Mouse (Mus musculus) G1E (cell line): ENCODE measurements around the gene Fen1. TPM values are rescaled to one million over a fixed set of nuclear protein-coding genes. Genes with fewer than 3 reads are reported as not detected.
"Not testable (repeated sequence)": the region's sequence is repeated elsewhere in the genome, so short reads cannot be mapped to it uniquely, and the experiment has no call there.

Source experiments
- ATAC-seq: 2 replicates; pipeline ENCODE4 v1.8.0; 2016; ENCODE audit warnings: mild to moderate bottlenecking; ENCODE audit not compliant: insufficient number of reproducible peaks, poor library complexity, low FRiP score, severe bottlenecking; ENCODE audit errors: extremely low read depth
- DNase-seq: peaks from one replicate; pipeline ENCODE4 v3.0.0; 2012; ENCODE audit warnings: low spot score
- H3K27me3 ChIP-seq: 2 replicates; pipeline ENCODE4 v1.6.1; 2012; ENCODE audit warnings: mild to moderate bottlenecking, low read length, inconsistent platforms; ENCODE audit not compliant: insufficient read depth
- H3K36me3 ChIP-seq: replicated peaks from 2 replicates; pipeline ENCODE3; 2012; ENCODE audit warnings: mild to moderate bottlenecking, inconsistent platforms
- H3K4me1 ChIP-seq: 2 replicates; pipeline ENCODE4 v1.6.1; 2012; ENCODE audit warnings: low read depth, low read length, inconsistent platforms, mixed read lengths; ENCODE audit not compliant: insufficient read depth
- H3K4me3 ChIP-seq: 2 replicates; pipeline ENCODE4 v1.5.1; 2012; ENCODE audit warnings: low read depth, mild to moderate bottlenecking, inconsistent platforms, low read length, moderate library complexity, mixed read lengths
- H3K9me3 ChIP-seq: replicated peaks from 2 replicates; pipeline ENCODE4 v1.6.1; 2012; ENCODE audit warnings: inconsistent platforms
- CTCF ChIP-seq: IDR thresholded peaks from 2 replicates; pipeline ENCODE4 v1.5.1; 2012; ENCODE audit warnings: low read depth, low read length, inconsistent platforms, mixed read lengths
- GATA1 ChIP-seq: IDR thresholded peaks from 2 replicates; pipeline ENCODE4 v1.6.1; 2012; ENCODE audit warnings: borderline replicate concordance, low read length, inconsistent platforms, mixed read lengths
- GATA2 ChIP-seq: IDR thresholded peaks from 2 replicates; pipeline ENCODE4 v1.6.1; 2012; ENCODE audit warnings: low read depth, low read length, inconsistent platforms, borderline replicate concordance
- POLR2AphosphoS5 ChIP-seq: IDR thresholded peaks from 2 replicates; pipeline ENCODE4 v1.6.1; 2012; ENCODE audit warnings: low read depth, low read length, inconsistent platforms; ENCODE audit not compliant: insufficient replicate concordance
- TAL1 ChIP-seq: conservative IDR thresholded peaks from 2 replicates; pipeline ENCODE4 v1.6.1; 2012; ENCODE audit warnings: low read depth, low read length, inconsistent platforms, mixed read lengths
- polyA plus RNA-seq: library from polyadenylated mRNA; stranded (reverse); fragments of >175 nt; gene quantifications from 2 replicates; pipeline ENCODE4 v1.2.3, GENCODE M21; 2012
- total RNA-seq, 2 experiments: library from RNA; stranded (forward) in 1 of 2; stranded (reverse) in 1 of 2; fragments of 200-1000 nt in 1 of 2; fragments of >200 nt in 1 of 2; fragmentation: Nextera tagmentation in 1 of 2; gene quantifications; 2 replicates each; pipeline ENCODE4 v1.2.3; 2014 to 2017

The Fen1 gene
- total and polyA plus RNA-seq, 3 experiments: 23.1 to 167 (median 86.3) TPM

DNA sequence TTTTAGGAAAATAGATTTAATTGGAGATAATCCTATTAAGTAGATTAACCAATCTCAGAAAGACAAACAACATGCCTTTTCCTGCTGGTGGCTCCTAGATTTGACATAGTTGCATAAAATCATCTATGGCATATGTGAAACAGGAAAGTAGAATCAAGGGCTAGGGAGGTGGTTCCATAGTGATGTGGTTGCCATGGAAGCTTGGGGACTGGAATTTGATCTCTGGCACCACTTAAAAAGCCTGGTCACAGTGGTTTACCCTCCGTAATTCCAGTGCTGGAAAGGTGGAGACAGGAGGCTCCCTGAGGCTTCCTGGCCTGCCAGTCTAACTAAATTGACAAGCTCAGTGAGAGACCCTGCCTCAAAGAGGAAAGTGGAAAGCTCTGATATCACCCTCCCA lies 33.5 kb downstream of the Fen1 start:
- peaks cover 67% of the 10 kb centered on the region for H3K4me1 ChIP-seq
- TF ChIP-seq GATA2 (no peak), POLR2AphosphoS5 (no peak), TAL1 (no peak), CTCF (no peak), GATA1 (no peak)
- no peaks in the 10 kb centered on the region for H3K27me3 ChIP-seq
- no peak overlapping the region for H3K4me3 ChIP-seq
- no peaks in the 10 kb centered on the region for H3K36me3 ChIP-seq
- ATAC-seq: no peak
- no peak for DNase-seq
- no peaks in the 10 kb centered on the region for H3K9me3 ChIP-seq

- H3K9me3 ChIP-seq, ATAC-seq, H3K36me3 ChIP-seq, H3K27me3 ChIP-seq, H3K4me3 ChIP-seq, DNase-seq: not testable (repeated sequence)
- peaks cover 62% of the 10 kb centered on the region for H3K4me1 ChIP-seq
Observed at GRCm38 (mm10) chr19:10169692-10170330, 34.2 kb downstream of the Fen1 start.

DNA sequence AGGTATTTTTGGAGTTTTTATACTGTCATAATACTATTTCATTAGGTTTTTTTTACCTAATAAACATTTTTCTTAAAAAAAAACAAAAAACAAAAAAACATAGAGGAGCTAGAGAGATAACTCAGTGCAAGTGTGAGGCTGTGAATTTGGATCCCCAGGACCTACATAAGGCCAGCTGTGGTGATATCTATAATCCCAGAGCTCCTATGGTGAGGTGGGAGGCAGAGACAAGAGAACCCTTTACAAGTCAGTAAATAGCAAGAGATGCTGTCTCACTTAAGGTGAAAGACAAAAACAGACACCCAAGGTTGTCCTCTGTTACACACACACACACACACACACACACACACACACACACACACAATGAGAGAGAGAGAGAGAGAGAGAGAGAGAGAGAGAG lies 34.8 kb downstream of the Fen1 start:
- Histone ChIP-seq H3K4me3 (no peak overlapping the region), H3K36me3 (no peaks in the 10 kb centered on the region), H3K4me1 (peaks cover 58% of the 10 kb centered on the region), H3K9me3 (no peaks in the 10 kb centered on the region), H3K27me3 (no peaks in the 10 kb centered on the region)
- TF ChIP-seq GATA1: no peak
- no peak for DNase-seq
- no peak for ATAC-seq

GRCm38 (mm10) chr19:10168441-10168840 lies 35.5 kb downstream of the Fen1 start:
- ATAC-seq (no peak), DNase-seq (no peak)
- Histone ChIP-seq H3K4me1 (peaks cover 51% of the 10 kb centered on the region), H3K36me3 (no peaks in the 10 kb centered on the region), H3K27me3 (no peaks in the 10 kb centered on the region), H3K9me3 (no peaks in the 10 kb centered on the region), H3K4me3 (no peak overlapping the region)
- TF ChIP-seq CTCF (no peak), GATA1 (no peak), GATA2 (no peak), POLR2AphosphoS5 (no peak), TAL1 (no peak)

GRCm38 (mm10) chr19:10167951-10168350 lies 36.0 kb downstream of the Fen1 start:
- H3K9me3 ChIP-seq: no peaks in the 10 kb centered on the region
- TF ChIP-seq TAL1: no peak
- no peak for TF ChIP-seq GATA2
- TF ChIP-seq GATA1: no peak
- no peaks in the 10 kb centered on the region for H3K36me3 ChIP-seq
- ATAC-seq (no peak), DNase-seq (no peak)
- no peaks in the 10 kb centered on the region for H3K27me3 ChIP-seq
- H3K4me1 ChIP-seq: peaks cover 46% of the 10 kb centered on the region
- H3K4me3 ChIP-seq: no peak overlapping the region

- TF ChIP-seq CTCF (no peak), GATA1 (no peak), POLR2AphosphoS5 (no peak), GATA2 (no peak), TAL1 (no peak)
- Histone ChIP-seq H3K36me3 (no peaks in the 10 kb centered on the region), H3K27me3 (no peaks in the 10 kb centered on the region), H3K4me3 (no peak overlapping the region), H3K9me3 (peaks cover 5% of the 10 kb centered on the region; the same call in 1 of the 2 replicates), H3K4me1 (peaks cover 41% of the 10 kb centered on the region)
- DNase-seq (no peak), ATAC-seq (no peak)
Observed at GRCm38 (mm10) chr19:10167112-10167511, 36.9 kb downstream of the Fen1 start.

DNA sequence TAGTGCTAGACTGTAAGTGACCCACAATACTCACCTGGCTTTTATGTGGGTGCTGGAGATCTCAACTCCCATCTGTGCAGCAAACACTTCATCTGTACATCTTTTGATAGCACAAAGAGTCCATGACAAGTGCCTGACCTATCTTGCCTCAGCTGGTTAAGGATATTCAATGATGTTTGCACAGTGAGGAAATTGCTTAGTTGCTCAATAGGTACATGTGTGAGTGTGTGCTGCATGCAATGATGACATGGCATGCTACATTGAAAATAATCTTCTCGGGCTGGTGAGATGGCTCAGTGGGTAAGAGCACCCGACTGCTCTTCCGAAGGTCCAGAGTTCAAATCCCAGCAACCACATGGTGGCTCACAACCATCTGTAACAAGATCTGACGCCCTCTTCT lies 38.0 kb downstream of the Fen1 start:
- not testable (repeated sequence) for H3K27me3 ChIP-seq, H3K36me3 ChIP-seq, H3K4me3 ChIP-seq, ATAC-seq, H3K9me3 ChIP-seq, DNase-seq
- peaks cover 31% of the 10 kb centered on the region for H3K4me1 ChIP-seq
